Mouse (Mus musculus): Measurements from ENCODE around the gene Klhdc2. TPM values are rescaled to one million over a fixed set of nuclear protein-coding genes. Genes with fewer than 3 reads are reported as not detected.

Gene Klhdc2
- polyA plus RNA-seq, 1 experiment from 2014 or later, result 160 TPM

Other genes with a start within 250 kb of the Klhdc2 start
- gene Rps29, start 137.5 kb upstream of the Klhdc2 start, polyA plus RNA-seq (2015; fragmentation: Nextera tagmentation; extraction: Ambion mirVana), result 1,605 and 1,666 TPM in 2 replicates
- 21.7 and 22.6 TPM in 2 replicates for gene Lrr1, start 127.9 kb upstream of the Klhdc2 start, polyA plus RNA-seq (2015; fragmentation: Nextera tagmentation; extraction: Ambion mirVana)
- gene Rpl36al, start 112.6 kb upstream of the Klhdc2 start, polyA plus RNA-seq (2015; fragmentation: Nextera tagmentation; extraction: Ambion mirVana), result 515 and 534 TPM in 2 replicates
- 45.1 and 48.2 TPM in 2 replicates for gene Mgat2, start 112.5 kb upstream of the Klhdc2 start, polyA plus RNA-seq (2015; fragmentation: Nextera tagmentation; extraction: Ambion mirVana)
- 38.7 and 40.4 TPM in 2 replicates for gene Gm49383, start 99.6 kb upstream of the Klhdc2 start, polyA plus RNA-seq (2015; fragmentation: Nextera tagmentation; extraction: Ambion mirVana)
- gene Dnaaf2, start 98.3 kb upstream of the Klhdc2 start, polyA plus RNA-seq (2015; fragmentation: Nextera tagmentation; extraction: Ambion mirVana), result 10.4 and 11.4 TPM in 2 replicates
- gene Gm49384, start 92.4 kb upstream of the Klhdc2 start, polyA plus RNA-seq (2015; fragmentation: Nextera tagmentation; extraction: Ambion mirVana), result 31.8 and 32.1 TPM in 2 replicates
- gene Pole2, start 68.5 kb upstream of the Klhdc2 start, polyA plus RNA-seq (2015; fragmentation: Nextera tagmentation; extraction: Ambion mirVana), result 26.5 and 29.8 TPM in 2 replicates
- 6.5 and 9.6 TPM in 2 replicates for gene Klhdc1, start 55.5 kb upstream of the Klhdc2 start, polyA plus RNA-seq (2015; fragmentation: Nextera tagmentation; extraction: Ambion mirVana)
- gene Nemf, start 60.5 kb downstream of the Klhdc2 start, polyA plus RNA-seq (2015; fragmentation: Nextera tagmentation; extraction: Ambion mirVana), result 103 and 108 TPM in 2 replicates
- 45.6 and 45.9 TPM in 2 replicates for gene Arf6, start 75.5 kb downstream of the Klhdc2 start, polyA plus RNA-seq (2015; fragmentation: Nextera tagmentation; extraction: Ambion mirVana)
- gene Gm9887, start 75.8 kb downstream of the Klhdc2 start, polyA plus RNA-seq (2015; fragmentation: Nextera tagmentation; extraction: Ambion mirVana), result 1.0 and 1.4 TPM in 2 replicates